Mouse (Mus musculus) ES-Bruce4 (cell line): ENCODE results near the gene Sgca.
A peak's percentile ranks its signal among the peaks of the same experiment; 100 is the strongest.

ENCODE experiments used
- CTCF ChIP-seq: IDR thresholded peaks from one replicate; pipeline ENCODE4 v1.8.1; 2011; ENCODE audit warnings: low read depth, low read length
- EP300 ChIP-seq: IDR thresholded peaks from 2 replicates; pipeline ENCODE4 v1.6.1; 2011; ENCODE audit warnings: low read depth, low read length; ENCODE audit not compliant: insufficient read depth
- POLR2A ChIP-seq: IDR thresholded peaks from one replicate; pipeline ENCODE4 v1.8.1; 2011; ENCODE audit warnings: low read length; ENCODE audit not compliant: insufficient read depth

DNA sequence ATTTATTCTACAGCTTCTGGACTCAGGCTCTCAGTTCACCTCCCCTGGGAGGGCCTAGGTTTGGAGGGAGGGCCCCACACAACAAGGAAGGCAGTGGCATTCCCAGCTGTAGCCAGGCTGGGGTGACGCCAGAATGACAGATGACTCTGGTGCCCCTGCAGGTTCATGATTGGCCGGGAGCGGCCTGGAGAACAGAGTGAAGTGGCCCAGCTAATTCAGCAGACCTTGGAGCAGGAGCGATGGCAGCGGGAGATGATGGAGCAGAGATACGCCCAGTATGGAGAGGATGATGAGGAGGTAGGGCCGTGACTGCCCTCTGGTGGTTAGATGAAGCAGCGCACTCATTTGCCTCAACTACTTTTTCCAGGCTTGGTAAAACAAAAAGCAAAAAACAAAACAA, 24.9 kb upstream of the Sgca start:
- TF ChIP-seq POLR2A (no peak), CTCF (peak; percentile 96), EP300 (no peak)
